Mouse (Mus musculus) kidney, embryonic 16.5 days (tissue): ENCODE results near the gene Agpat3. TPM values are rescaled to one million over a fixed set of nuclear protein-coding genes. Genes with fewer than 3 reads are reported as not detected.

Experiments
- ATAC-seq: fragments of 200-750 bp; cut with Nextera tagmentation; 2 replicates; pipeline ENCODE4 v1.8.0; 2017; ENCODE audit warnings: moderate TSS enrichment; ENCODE audit not compliant: low FRiP score, low TSS enrichment
- H3K27ac ChIP-seq: fragments of 300-500 bp; sonication (generic); 2 replicates; pipeline ENCODE4 v1.5.1; 2014; ENCODE audit warnings: low read length
- H3K27me3 ChIP-seq: fragments of 300-500 bp; sonication (generic); 2 replicates; pipeline ENCODE4 v1.6.1; 2014; ENCODE audit warnings: low read length, control low read depth, mixed read lengths; ENCODE audit not compliant: insufficient read depth
- H3K36me3 ChIP-seq: fragments of 300-500 bp; sonication (generic); 2 replicates; pipeline ENCODE4 v1.6.1; 2014; ENCODE audit warnings: low read length, control low read depth, mixed read lengths; ENCODE audit not compliant: insufficient read depth
- H3K4me1 ChIP-seq: fragments of 300-500 bp; sonication (generic); 2 replicates; pipeline ENCODE4 v1.6.1; 2014; ENCODE audit warnings: low read length, control low read depth, mixed read lengths; ENCODE audit not compliant: insufficient read depth
- H3K4me2 ChIP-seq: fragments of 300-500 bp; sonication (generic); replicated peaks from 2 replicates; pipeline ENCODE4 v1.6.1; 2014; ENCODE audit warnings: low read depth, low read length
- H3K4me3 ChIP-seq: fragments of 300-500 bp; sonication (generic); 2 replicates; pipeline ENCODE4 v1.5.1; 2014; ENCODE audit warnings: mild to moderate bottlenecking, low read length
- H3K9ac ChIP-seq: fragments of 300-500 bp; sonication (generic); replicated peaks from 2 replicates; pipeline ENCODE4 v1.6.1; 2014; ENCODE audit warnings: low read length
- H3K9me3 ChIP-seq: fragments of 300-500 bp; sonication (generic); 2 replicates; pipeline ENCODE4 v1.6.1; 2016; ENCODE audit warnings: low read length, control low read depth
- WGBS: fragments of 180-500 bp; shearing (Covaris S2); extraction: QIAGEN DNeasy Blood & Tissue Kit; methylation state at CpG from one replicate; pipeline ENCODE4 v1.1.7; 2014; 5-methylcytosine and 5-hydroxymethylcytosine counted together
- polyA plus RNA-seq: library from polyadenylated mRNA; unstranded; fragments of >200 nt; fragmentation: Nextera tagmentation; extraction: Ambion mirVana; gene quantifications from 2 replicates; pipeline ENCODE4 v1.2.1, GENCODE M21; 2015

The Agpat3 gene
- polyA plus RNA-seq, 1 experiment from 2014 or later: 81.9 TPM

- Histone ChIP-seq H3K4me3 (no peak overlapping the region), H3K27me3 (no peaks in the 10 kb centered on the region), H3K36me3 (0 out of 2 replicates have a peak, but pooled peaks cover 4% of the 10 kb centered on the region), H3K9me3 (no peaks in the 10 kb centered on the region), H3K4me2 (no peak overlapping the region), H3K9ac (no peak overlapping the region), H3K4me1 (no peaks in the 10 kb centered on the region), H3K27ac (no peak overlapping the region)
- WGBS: 86% methylated on average over 6 of the region's 6 CpGs
- ATAC-seq: no peak
These were observed 118.5 kb downstream of the Agpat3 start for GRCm38 (mm10) chr10:78233756-78234155.

GRCm38 (mm10) chr10:78233161-78233560, 119.1 kb downstream of the Agpat3 start:
- no peak overlapping the region for H3K9ac ChIP-seq
- no peak for ATAC-seq
- no peak overlapping the region for H3K27ac ChIP-seq
- 91% methylated on average over 5 of the region's 5 CpGs for WGBS
- H3K9me3 ChIP-seq: no peaks in the 10 kb centered on the region
- no peak overlapping the region for H3K4me3 ChIP-seq
- peaks cover 9% of the 10 kb centered on the region; the same call in 1 of the 2 replicates for H3K36me3 ChIP-seq
- H3K27me3 ChIP-seq: no peaks in the 10 kb centered on the region
- H3K4me1 ChIP-seq: no peaks in the 10 kb centered on the region
- no peak overlapping the region for H3K4me2 ChIP-seq

- ATAC-seq: no peak
- H3K27ac ChIP-seq: no peak overlapping the region
- H3K9ac ChIP-seq: no peak overlapping the region
- H3K4me3 ChIP-seq: no peak overlapping the region
- WGBS: 85% methylated on average over 4 of the region's 4 CpGs
- peaks cover 14% of the 10 kb centered on the region; the same call in 1 of the 2 replicates for H3K36me3 ChIP-seq
- H3K4me2 ChIP-seq: no peak overlapping the region
- no peaks in the 10 kb centered on the region for H3K27me3 ChIP-seq
- H3K4me1 ChIP-seq: no peaks in the 10 kb centered on the region
- H3K9me3 ChIP-seq: no peaks in the 10 kb centered on the region
These were observed 119.8 kb downstream of the Agpat3 start for GRCm38 (mm10) chr10:78232301-78232980.

GRCm38 (mm10) chr10:78228560-78228928, 123.7 kb downstream of the Agpat3 start:
- no peak overlapping the region for H3K4me2 ChIP-seq
- H3K4me1 ChIP-seq: no peaks in the 10 kb centered on the region
- no peaks in the 10 kb centered on the region for H3K9me3 ChIP-seq
- 90% methylated on average over 5 of the region's 5 CpGs for WGBS
- no peak for ATAC-seq
- H3K4me3 ChIP-seq: no peak overlapping the region
- H3K9ac ChIP-seq: no peak overlapping the region
- no peak overlapping the region for H3K27ac ChIP-seq
- H3K36me3 ChIP-seq: peaks cover 14% of the 10 kb centered on the region; the same call in 1 of the 2 replicates
- no peaks in the 10 kb centered on the region for H3K27me3 ChIP-seq

GRCm38 (mm10) chr10:78227875-78228559, 124.3 kb downstream of the Agpat3 start:
- Histone ChIP-seq H3K4me2 (no peak overlapping the region), H3K36me3 (peaks cover 14% of the 10 kb centered on the region; the same call in 1 of the 2 replicates), H3K9ac (no peak overlapping the region), H3K9me3 (no peaks in the 10 kb centered on the region), H3K4me3 (no peak overlapping the region), H3K27me3 (no peaks in the 10 kb centered on the region), H3K4me1 (no peaks in the 10 kb centered on the region), H3K27ac (no peak overlapping the region)
- ATAC-seq: no peak
- WGBS: 76% methylated on average over 8 of the region's 8 CpGs

- no peak overlapping the region for H3K4me2 ChIP-seq
- H3K36me3 ChIP-seq: peaks cover 16% of the 10 kb centered on the region; the same call in 1 of the 2 replicates
- no peak overlapping the region for H3K4me3 ChIP-seq
- no peaks in the 10 kb centered on the region for H3K9me3 ChIP-seq
- H3K4me1 ChIP-seq: no peaks in the 10 kb centered on the region
- no peak for ATAC-seq
- H3K27me3 ChIP-seq: no peaks in the 10 kb centered on the region
- no peak overlapping the region for H3K27ac ChIP-seq
- no peak overlapping the region for H3K9ac ChIP-seq
- 92% methylated on average over 6 of the region's 6 CpGs for WGBS
These were observed 128.2 kb downstream of the Agpat3 start for GRCm38 (mm10) chr10:78224136-78224535.

GRCm38 (mm10) chr10:78222908-78223307, 129.4 kb downstream of the Agpat3 start:
- H3K4me2 ChIP-seq: no peak overlapping the region
- ATAC-seq: no peak
- no peak overlapping the region for H3K9ac ChIP-seq
- H3K27ac ChIP-seq: no peak overlapping the region
- 83% methylated on average over 4 of the region's 4 CpGs for WGBS
- H3K27me3 ChIP-seq: no peaks in the 10 kb centered on the region
- H3K4me3 ChIP-seq: no peak overlapping the region
- H3K36me3 ChIP-seq: peaks cover 11% of the 10 kb centered on the region; the same call in 1 of the 2 replicates
- H3K4me1 ChIP-seq: no peaks in the 10 kb centered on the region
- no peaks in the 10 kb centered on the region for H3K9me3 ChIP-seq

- Histone ChIP-seq H3K4me3 (no peak overlapping the region), H3K9ac (no peak overlapping the region), H3K4me1 (no peaks in the 10 kb centered on the region), H3K4me2 (no peak overlapping the region), H3K36me3 (peaks cover 17% of the 10 kb centered on the region; the same call in 1 of the 2 replicates), H3K27me3 (no peaks in the 10 kb centered on the region), H3K27ac (no peak overlapping the region), H3K9me3 (no peaks in the 10 kb centered on the region)
- WGBS: 86% methylated on average over 7 of the region's 7 CpGs
- no peak for ATAC-seq
These were observed 131.0 kb downstream of the Agpat3 start for GRCm38 (mm10) chr10:78221315-78221714.

- no peak overlapping the region for H3K4me2 ChIP-seq
These were observed 132.8 kb downstream of the Agpat3 start for GRCm38 (mm10) chr10:78219528-78219927.

More at GRCm38 (mm10) chr10:78219528-78219927, 132.8 kb downstream of the Agpat3 start:
- Histone ChIP-seq H3K27me3 (no peaks in the 10 kb centered on the region), H3K36me3 (peaks cover 28% of the 10 kb centered on the region), H3K27ac (no peak overlapping the region), H3K9me3 (no peaks in the 10 kb centered on the region), H3K9ac (no peak overlapping the region), H3K4me1 (no peaks in the 10 kb centered on the region), H3K4me3 (no peak overlapping the region)
- no peak for ATAC-seq
- WGBS: 89% methylated on average over 1 of the region's 1 CpGs
